Mouse (Mus musculus): Measurements from ENCODE around the gene Acp4. TPM values are rescaled to one million over a fixed set of nuclear protein-coding genes. Genes with fewer than 3 reads are reported as not detected.
"Not testable (repeated sequence)": the region's sequence is repeated elsewhere in the genome, so short reads cannot be mapped to it uniquely, and the experiment has no call there.

Acp4 gene
- total RNA-seq, 2 experiments from 2014 or later, result not detected

- not testable (repeated sequence) for DNase-seq (ENCODE audit: low spot score in 2 of 2)
Measured at GRCm38 (mm10) chr7:44207135-44207534, 50.0 kb downstream of the Acp4 start, which contains the start of gene Klk1b4. Klk1b4 (plus strand) TSS chr7:44207435.

Other genes starting within 250 kb of the Acp4 start
- not detected for gene Klk1b26, start 245.2 kb downstream of the Acp4 start, total RNA-seq (2021)
- gene Klk1b27, start 205.1 kb downstream of the Acp4 start, total RNA-seq (2021), result not detected
- not detected for gene Klk1b21, start 155.1 kb downstream of the Acp4 start, total RNA-seq (2021)
- not detected for gene Klk1b22, start 144.7 kb downstream of the Acp4 start, total RNA-seq (2021)
- gene Klk1b16, start 120.6 kb downstream of the Acp4 start, total RNA-seq (2021), result not detected
- gene Klk1b24, start 69.1 kb downstream of the Acp4 start, total RNA-seq (2021), result not detected
- not detected for gene Klk1b3, start 59.2 kb downstream of the Acp4 start, total RNA-seq (2021)
- gene Klk1b4, start 49.9 kb downstream of the Acp4 start, total RNA-seq (2021), result not detected
- not detected for gene Klk1b5, start 41.4 kb downstream of the Acp4 start, total RNA-seq (2021)
- gene Klk1, start 32.0 kb downstream of the Acp4 start, total RNA-seq (2021), result under 1 TPM in 1 of 2 experiments, not detected in 1; 0.32 TPM
- gene Gm36864, start 21.2 kb downstream of the Acp4 start, total RNA-seq (2021), result not detected
- 1 to 10 TPM in 1 of 2 experiments, under 1 TPM in 1; 0.70 to 1.2 TPM for gene 1700028J19Rik, start 10.7 kb downstream of the Acp4 start, total RNA-seq (2021)
- 100 to 1,000 TPM in 1 of 2 experiments, 10 to 100 TPM in 1; 65.0 to 100 TPM for gene 2410002F23Rik, start 10.7 kb downstream of the Acp4 start, total RNA-seq (2021)
- not detected for gene Gm15517, start 4.1 kb upstream of the Acp4 start, total RNA-seq (2021)
- gene Clec11a, start 49.5 kb upstream of the Acp4 start, total RNA-seq (2021), result 1 to 10 TPM; 3.8 to 4.4 TPM
- 10 to 100 TPM in 1 of 2 experiments, 1 to 10 TPM in 1; 7.7 to 10.0 TPM for gene Shank1, start 52.9 kb upstream of the Acp4 start, total RNA-seq (2021)
- gene Syt3, start 126.7 kb upstream of the Acp4 start, total RNA-seq (2021), result 1 to 10 TPM; 4.7 to 6.9 TPM
- gene 1700008O03Rik, start 128.4 kb upstream of the Acp4 start, total RNA-seq (2021), result 1 to 10 TPM in 1 of 2 experiments, under 1 TPM in 1; 0.86 to 1.0 TPM
- gene Lrrc4b, start 171.6 kb upstream of the Acp4 start, total RNA-seq (2021), result 1 to 10 TPM; 5.0 to 7.3 TPM
- not detected for gene Aspdh, start 208.0 kb upstream of the Acp4 start, total RNA-seq (2021)
- 10 to 100 TPM; 40.0 to 42.6 TPM for gene Josd2, start 210.6 kb upstream of the Acp4 start, total RNA-seq (2021)
- gene Emc10, start 239.2 kb upstream of the Acp4 start, total RNA-seq (2021), result 100 to 1,000 TPM in 1 of 2 experiments, 10 to 100 TPM in 1; 95.4 to 101 TPM
- gene Fam71e1, start 239.2 kb upstream of the Acp4 start, total RNA-seq (2021), result 1 to 10 TPM; 5.6 to 8.9 TPM